Mouse (Mus musculus) liver, adult 10 weeks (tissue): Measurements from ENCODE around the gene Vmn1r206. TPM values are rescaled to one million over a fixed set of nuclear protein-coding genes. Genes with fewer than 3 reads are reported as not detected.

Source experiments
- polyA plus RNA-seq: library from polyadenylated mRNA; stranded (reverse); fragments of 350-450 nt; fragmentation: Illumina TruSeq; extraction: RNeasy Lipid Tissue Mini Kit (QIAGEN cat#74804); gene quantifications from one replicate; pipeline ENCODE4 v1.2.3, GENCODE M21; 2014; ENCODE audit warnings: low read depth, low replicate concordance

Vmn1r206 gene
- not detected for polyA plus RNA-seq

DNA sequence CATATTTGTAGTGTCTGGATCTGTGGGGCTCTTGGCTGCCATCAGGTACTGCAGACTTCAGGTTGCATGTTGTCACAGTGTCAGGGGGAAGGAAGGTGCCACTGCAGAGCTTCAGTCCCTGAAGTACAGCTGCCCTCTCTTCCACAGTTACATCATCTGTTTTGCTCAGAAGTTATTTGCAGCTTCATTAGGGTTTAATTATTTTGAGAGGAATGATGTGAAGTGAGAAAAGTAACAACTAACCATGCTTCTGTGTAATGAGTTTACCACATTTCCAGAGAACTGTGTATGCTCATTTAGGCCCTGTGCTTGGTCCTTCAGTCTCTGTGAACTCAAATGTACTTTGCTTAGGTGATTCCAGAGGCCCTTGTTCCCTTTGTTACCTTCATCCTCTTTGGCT is at the start of gene Vmn1r206:
TSS of gene Vmn1r206 (minus strand) at position 101 of the 400 bp plus-strand sequence.

DNA sequence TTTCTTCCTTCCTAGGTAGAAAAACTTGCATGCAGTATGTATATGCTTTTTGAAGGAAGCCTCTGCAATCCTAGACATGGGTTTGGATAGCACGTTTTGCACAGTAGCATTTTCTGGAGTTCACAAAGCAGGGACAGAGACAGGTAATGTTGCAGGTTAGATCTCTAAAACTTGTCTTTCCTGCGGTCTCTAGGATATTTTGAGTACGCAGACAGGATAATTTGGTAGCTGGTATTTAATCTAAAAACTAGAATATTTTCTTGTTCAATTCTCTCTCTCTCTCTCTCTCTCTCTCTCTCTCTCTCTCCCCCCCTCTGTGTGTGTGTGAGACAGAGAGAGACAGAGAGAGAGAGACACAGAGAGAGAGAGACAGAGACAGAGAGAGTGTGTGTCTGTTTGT is 31.2 kb downstream of the Vmn1r206 start, which contains the start of gene Vmn1r205:
TSS of gene Vmn1r205 (minus strand) at position 101 of the 400 bp plus-strand sequence.

Other genes starting within 250 kb of the Vmn1r206 start
- gene Vmn1r199, start 244.4 kb downstream of the Vmn1r206 start, polyA plus RNA-seq = not detected
- gene Vmn1r200, start 233.9 kb downstream of the Vmn1r206 start, polyA plus RNA-seq = not detected
- gene Vmn1r201, start 152.3 kb downstream of the Vmn1r206 start, polyA plus RNA-seq = not detected
- not detected for gene Vmn1r202, start 118.9 kb downstream of the Vmn1r206 start, polyA plus RNA-seq
- gene Vmn1r203, start 106.1 kb downstream of the Vmn1r206 start, polyA plus RNA-seq = not detected
- not detected for gene Vmn1r204, start 71.1 kb downstream of the Vmn1r206 start, polyA plus RNA-seq
- not detected for gene Vmn1r205, start 31.3 kb downstream of the Vmn1r206 start, polyA plus RNA-seq
- gene Vmn1r207-ps, start 105.4 kb upstream of the Vmn1r206 start, polyA plus RNA-seq = not detected
- not detected for gene Vmn1r208, start 153.1 kb upstream of the Vmn1r206 start, polyA plus RNA-seq
- gene Vmn1r209, start 185.4 kb upstream of the Vmn1r206 start, polyA plus RNA-seq = not detected
- gene Vmn1r210, start 207.1 kb upstream of the Vmn1r206 start, polyA plus RNA-seq = not detected
- gene Vmn1r211, start 233.3 kb upstream of the Vmn1r206 start, polyA plus RNA-seq = not detected